Mouse (Mus musculus) MEL (cell line): ENCODE data around the gene Map3k20. TPM values are rescaled to one million over a fixed set of nuclear protein-coding genes. Genes with fewer than 3 reads are reported as not detected.

Experiments
- DNase-seq: peaks from one replicate; pipeline ENCODE4 v3.0.0; 2011; ENCODE audit warnings: low read depth, low spot score
- H3K27ac ChIP-seq: 2 replicates; pipeline ENCODE4 v1.5.1; 2012; ENCODE audit warnings: low read depth, mild to moderate bottlenecking, control low read depth, low read length, moderate library complexity; ENCODE audit not compliant: control insufficient read depth
- H3K27me3 ChIP-seq, 2 experiments: fragments of 150-350 bp in 1 of 2; sonication (generic) in 1 of 2; 2 replicates each; pipeline ENCODE4 v1.6.1; 2012; ENCODE audit warnings: low read length in 2 of 2, mild to moderate bottlenecking in 2 of 2, improper control_type of control experiment in 1 of 2, moderate library complexity in 1 of 2; ENCODE audit not compliant: insufficient read depth in 2 of 2, control insufficient read depth in 1 of 2
- H3K36me3 ChIP-seq, 2 experiments: 2 replicates each; pipeline ENCODE4 v1.6.1; 2012 to 2014; ENCODE audit warnings: low read length in 2 of 2, improper control_type of control experiment in 1 of 2, inconsistent platforms in 1 of 2, mild to moderate bottlenecking in 1 of 2; ENCODE audit not compliant: insufficient read depth in 2 of 2, control insufficient read depth in 1 of 2
- H3K4me1 ChIP-seq, 2 experiments: fragments of 150-350 bp in 1 of 2; sonication (generic) in 1 of 2; 2 replicates each; pipeline ENCODE4 v1.6.1; 2012; ENCODE audit warnings: low read length in 2 of 2, improper control_type of control experiment in 1 of 2, mild to moderate bottlenecking in 1 of 2; ENCODE audit not compliant: insufficient read depth in 2 of 2, control insufficient read depth in 1 of 2
- H3K4me3 ChIP-seq, 2 experiments: fragments of 150-350 bp in 1 of 2; sonication (generic) in 1 of 2; 2 replicates each; pipeline ENCODE4 v1.5.1; 2012; ENCODE audit warnings: low read depth in 2 of 2, low read length in 2 of 2, mild to moderate bottlenecking in 2 of 2, moderate library complexity in 2 of 2, control low read depth in 1 of 2, improper control_type of control experiment in 1 of 2; ENCODE audit not compliant: control insufficient read depth in 1 of 2, insufficient read depth in 1 of 2
- H3K79me2 ChIP-seq: 2 replicates; pipeline ENCODE4 v1.6.1; 2012; ENCODE audit warnings: mild to moderate bottlenecking, low read length, moderate library complexity; ENCODE audit not compliant: control insufficient read depth, poor library complexity, insufficient read depth
- H3K9ac ChIP-seq: 2 replicates; pipeline ENCODE4 v1.6.1; 2012; ENCODE audit warnings: low read depth, mild to moderate bottlenecking, control low read depth, low read length, moderate library complexity; ENCODE audit not compliant: control insufficient read depth, poor library complexity, severe bottlenecking
- H3K9me3 ChIP-seq: fragments of 150-350 bp; sonication (generic); replicated peaks from 2 replicates; pipeline ENCODE4 v1.6.1; 2012; ENCODE audit warnings: mild to moderate bottlenecking, low read length, improper control_type of control experiment, moderate library complexity; ENCODE audit not compliant: insufficient read depth
- E2F4 ChIP-seq: IDR thresholded peaks from 2 replicates; pipeline ENCODE4 v1.6.1; 2011; ENCODE audit warnings: low read depth, low read length, improper control_type of control experiment, borderline replicate concordance
- ELF1 ChIP-seq: IDR thresholded peaks from 2 replicates; pipeline ENCODE4 v1.6.1; 2014; ENCODE audit warnings: low read depth, mild to moderate bottlenecking, inconsistent platforms, low read length, improper control_type of control experiment, moderate library complexity
- ETS1 ChIP-seq: IDR thresholded peaks from 2 replicates; pipeline ENCODE4 v1.6.1; 2012; ENCODE audit warnings: low read depth, mild to moderate bottlenecking, inconsistent platforms, low read length, improper control_type of control experiment, moderate library complexity
- GABPA ChIP-seq: IDR thresholded peaks from 2 replicates; pipeline ENCODE4 v1.6.1; 2012; ENCODE audit warnings: low read depth, mild to moderate bottlenecking, inconsistent platforms, low read length, improper control_type of control experiment, moderate library complexity
- GATA1 ChIP-seq: IDR thresholded peaks from 2 replicates; pipeline ENCODE4 v1.6.1; 2011; ENCODE audit warnings: low read depth, low read length, improper control_type of control experiment
- JUND ChIP-seq: IDR thresholded peaks from 2 replicates; pipeline ENCODE4 v1.6.1; 2011; ENCODE audit warnings: low read depth, mild to moderate bottlenecking, improper control_type of control experiment, low read length
- KAT2A ChIP-seq: conservative IDR thresholded peaks from 2 replicates; pipeline ENCODE4 v1.6.1; 2012; ENCODE audit warnings: low read depth, low read length, improper control_type of control experiment, inconsistent platforms
- MAX ChIP-seq: IDR thresholded peaks from 2 replicates; pipeline ENCODE4 v1.6.1; 2011; ENCODE audit warnings: low read length, improper control_type of control experiment
- MAZ ChIP-seq: IDR thresholded peaks from 2 replicates; pipeline ENCODE4 v1.6.1; 2012; ENCODE audit warnings: low read depth, mild to moderate bottlenecking, inconsistent platforms, low read length, improper control_type of control experiment
- MXI1 ChIP-seq: IDR thresholded peaks from 2 replicates; pipeline ENCODE4 v1.6.1; 2011; ENCODE audit warnings: mild to moderate bottlenecking, low read depth, low read length, improper control_type of control experiment
- MYC ChIP-seq: IDR thresholded peaks from 2 replicates; pipeline ENCODE4 v1.6.1; 2011; ENCODE audit warnings: low read depth, mild to moderate bottlenecking, low read length, improper control_type of control experiment, moderate library complexity
- NELFE ChIP-seq: IDR thresholded peaks from 2 replicates; pipeline ENCODE4 v1.6.1; 2011; ENCODE audit warnings: low read depth, low read length, improper control_type of control experiment
- NRF1 ChIP-seq: IDR thresholded peaks from 2 replicates; pipeline ENCODE4 v1.6.1; 2014; ENCODE audit warnings: low read depth, mild to moderate bottlenecking, inconsistent platforms, low read length, improper control_type of control experiment, moderate library complexity; ENCODE audit not compliant: poor library complexity, insufficient read depth, severe bottlenecking
- POLR2AphosphoS2 ChIP-seq: IDR thresholded peaks from 2 replicates; pipeline ENCODE4 v1.6.1; 2011; ENCODE audit warnings: low read length, improper control_type of control experiment
- RAD21 ChIP-seq: IDR thresholded peaks from 2 replicates; pipeline ENCODE4 v1.6.1; 2011; ENCODE audit warnings: mild to moderate bottlenecking, low read depth, low read length, improper control_type of control experiment
- RCOR1 ChIP-seq: IDR thresholded peaks from 2 replicates; pipeline ENCODE4 v1.6.1; 2012; ENCODE audit warnings: low read depth, mild to moderate bottlenecking, inconsistent platforms, low read length, improper control_type of control experiment
- SMC3 ChIP-seq: IDR thresholded peaks from 2 replicates; pipeline ENCODE4 v1.6.1; 2011; ENCODE audit warnings: low read depth, low read length, improper control_type of control experiment
- TAL1 ChIP-seq: IDR thresholded peaks from 2 replicates; pipeline ENCODE4 v1.6.1; 2012; ENCODE audit warnings: mild to moderate bottlenecking, inconsistent platforms, low read length, moderate library complexity, mixed read lengths
- TBP ChIP-seq: IDR thresholded peaks from 2 replicates; pipeline ENCODE4 v1.8.0; 2011; ENCODE audit warnings: low read depth, low read length, improper control_type of control experiment
- TCF12 ChIP-seq: IDR thresholded peaks from 2 replicates; pipeline ENCODE4 v1.6.1; 2014; ENCODE audit warnings: low read depth, mild to moderate bottlenecking, inconsistent platforms, low read length, improper control_type of control experiment, moderate library complexity
- USF1 ChIP-seq: IDR thresholded peaks from 2 replicates; pipeline ENCODE4 v1.6.1; 2014; ENCODE audit warnings: low read depth, mild to moderate bottlenecking, inconsistent platforms, low read length, improper control_type of control experiment, moderate library complexity
- ZKSCAN1 ChIP-seq: IDR thresholded peaks from 2 replicates; pipeline ENCODE4 v1.6.1; 2012; ENCODE audit warnings: low read depth, mild to moderate bottlenecking, inconsistent platforms, low read length, improper control_type of control experiment, moderate library complexity
- ZMIZ1 ChIP-seq: IDR thresholded peaks from 2 replicates; pipeline ENCODE4 v1.6.1; 2012; ENCODE audit warnings: low read depth, mild to moderate bottlenecking, inconsistent platforms, low read length, improper control_type of control experiment, moderate library complexity
- ZNF384 ChIP-seq: IDR thresholded peaks from 2 replicates; pipeline ENCODE4 v1.6.1; 2012; ENCODE audit warnings: low read depth, mild to moderate bottlenecking, inconsistent platforms, low read length, improper control_type of control experiment
- polyA plus RNA-seq, 2 experiments: library from polyadenylated mRNA; stranded (reverse) in 1 of 2; unstranded in 1 of 2; fragments of >175 nt in 1 of 2; fragments of >200 nt in 1 of 2; gene quantifications; 2 replicates each; pipeline versions ENCODE4 v1.2.1 to v1.2.4; 2012; ENCODE audit warnings: low replicate concordance in 2 of 2, low read depth in 1 of 2; ENCODE audit not compliant: insufficient read length in 2 of 2, insufficient read depth in 1 of 2, missing spikeins in 1 of 2
- total RNA-seq: library from RNA; depleted of rRNA; stranded (reverse); fragments of 300-350 nt; gene quantifications from 2 replicates; pipeline ENCODE4 v1.2.3, GENCODE M21; 2012

Map3k20 gene
- total and polyA plus RNA-seq, 3 experiments: 7.4 to 9.6 TPM; not detected in 1

DNA sequence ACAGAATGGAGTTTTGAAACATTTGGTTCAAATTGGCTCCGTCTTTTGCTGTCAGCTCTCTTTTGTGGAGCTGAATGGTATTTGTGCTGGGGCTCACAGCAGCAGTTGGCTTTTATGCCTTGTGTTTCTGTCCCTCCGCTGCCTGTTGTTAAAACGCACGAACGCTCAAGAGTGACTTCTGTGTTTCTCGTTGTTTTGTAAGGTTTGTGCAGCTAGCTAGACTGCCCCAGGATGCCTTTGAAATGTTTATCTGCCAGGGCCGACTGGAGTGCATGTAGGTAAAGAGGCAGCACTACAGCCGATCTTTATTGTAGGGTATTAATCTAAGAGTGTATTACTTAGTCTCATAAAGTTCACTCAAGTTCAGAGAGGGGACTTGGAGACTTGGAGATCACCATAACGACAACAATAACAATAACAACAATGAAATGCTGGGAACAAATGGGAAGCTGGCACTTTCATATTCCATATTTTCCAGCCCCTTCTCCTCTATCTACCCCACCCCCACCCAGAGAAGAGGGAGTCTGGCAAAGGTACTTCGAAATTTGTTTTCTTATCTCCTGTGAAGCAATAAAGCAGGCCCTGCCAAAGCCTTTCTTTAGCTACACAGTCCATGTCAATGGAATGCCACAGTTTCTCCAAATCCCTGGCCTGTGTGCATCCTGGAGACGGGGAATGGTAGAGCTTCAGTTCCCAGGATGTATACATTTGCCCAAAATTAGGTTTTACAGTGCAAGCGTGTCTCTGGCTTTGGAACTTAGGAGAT, 42.3 kb upstream of the Map3k20 start:
- no peak for TF ChIP-seq ZKSCAN1
- TF ChIP-seq ZNF384: no peak
- TF ChIP-seq NELFE: no peak
- no peak for TF ChIP-seq MAZ
- no peak for TF ChIP-seq RCOR1
- no peak for TF ChIP-seq ETS1
- no peak for TF ChIP-seq ELF1
- TF ChIP-seq, all 39 proteins: peak for 0
- H3K27ac ChIP-seq: no peak overlapping the region
- no peak for DNase-seq
- no peaks in the 10 kb centered on the region for H3K9me3 ChIP-seq
- no peaks in the 10 kb centered on the region for H3K79me2 ChIP-seq
- no peaks in the 10 kb centered on the region for H3K36me3 ChIP-seq
- H3K4me3 ChIP-seq: no peak overlapping the region
- H3K27me3 ChIP-seq: peaks cover 0 to 7% of the 10 kb centered on the region in 2 experiments; a peak in 3 of 4 replicates
- H3K9ac ChIP-seq: no peak overlapping the region
- no peaks in the 10 kb centered on the region for H3K4me1 ChIP-seq

DNA sequence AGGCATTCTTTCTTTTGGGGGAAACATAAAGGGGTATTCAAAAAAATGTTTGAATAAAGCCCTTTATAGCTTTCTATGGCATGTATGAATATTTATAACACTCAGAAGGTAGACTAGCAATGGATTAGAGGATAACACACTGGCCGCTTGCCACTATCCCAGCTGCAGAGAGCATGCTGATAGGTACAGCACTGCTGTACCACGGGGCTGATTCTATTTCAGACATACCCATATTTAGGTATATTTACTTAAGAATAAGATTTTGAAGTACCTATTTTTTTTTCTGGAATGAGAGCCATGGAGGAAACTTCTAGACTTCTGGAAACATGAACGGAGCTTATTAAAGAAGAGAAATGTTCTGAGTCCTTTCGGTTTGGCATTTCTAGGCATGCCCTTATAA, 39.8 kb upstream of the Map3k20 start:
- peaks cover 0 to 13% of the 10 kb centered on the region in 2 experiments; a peak in 3 of 4 replicates for H3K27me3 ChIP-seq
- no peaks in the 10 kb centered on the region for H3K9me3 ChIP-seq
- DNase-seq: no peak
- H3K9ac ChIP-seq: no peak overlapping the region
- TF ChIP-seq NRF1: no peak
- TF ChIP-seq TAL1: no peak
- no peak for TF ChIP-seq MAX
- no peak for TF ChIP-seq KAT2A
- no peak for TF ChIP-seq RCOR1
- TF ChIP-seq POLR2AphosphoS2: no peak
- no peak for TF ChIP-seq ETS1
- no peak for TF ChIP-seq GATA1
- TF ChIP-seq MYC: no peak
- no peak for TF ChIP-seq ZMIZ1
- TF ChIP-seq E2F4: no peak
- no peak for TF ChIP-seq JUND
- no peak for TF ChIP-seq GABPA
- no peak for TF ChIP-seq SMC3
- no peak for TF ChIP-seq TCF12
- no peak for TF ChIP-seq TBP
- TF ChIP-seq RAD21: no peak
- TF ChIP-seq MXI1: no peak
- no peak for TF ChIP-seq USF1
- TF ChIP-seq, all 39 proteins: peak for 0
- no peaks in the 10 kb centered on the region for H3K4me1 ChIP-seq
- H3K79me2 ChIP-seq: no peaks in the 10 kb centered on the region
- H3K27ac ChIP-seq: no peak overlapping the region
- no peak overlapping the region for H3K4me3 ChIP-seq
- no peaks in the 10 kb centered on the region for H3K36me3 ChIP-seq
